Mouse (Mus musculus) layer of hippocampus, postnatal 10 days (tissue): ENCODE measurements at regions not wholly inside any gene's neighbourhood (a gene's known extent, or its start where the extent isn't known, plus 50 kb on each side); places are given as distances from the start of the nearest gene placed in this dataset.

Experiments
- DNase-seq, 2 experiments: peaks; one replicate each; pipeline ENCODE4 v3.0.0; 2021; ENCODE audit warnings: low spot score in 2 of 2

DNA sequence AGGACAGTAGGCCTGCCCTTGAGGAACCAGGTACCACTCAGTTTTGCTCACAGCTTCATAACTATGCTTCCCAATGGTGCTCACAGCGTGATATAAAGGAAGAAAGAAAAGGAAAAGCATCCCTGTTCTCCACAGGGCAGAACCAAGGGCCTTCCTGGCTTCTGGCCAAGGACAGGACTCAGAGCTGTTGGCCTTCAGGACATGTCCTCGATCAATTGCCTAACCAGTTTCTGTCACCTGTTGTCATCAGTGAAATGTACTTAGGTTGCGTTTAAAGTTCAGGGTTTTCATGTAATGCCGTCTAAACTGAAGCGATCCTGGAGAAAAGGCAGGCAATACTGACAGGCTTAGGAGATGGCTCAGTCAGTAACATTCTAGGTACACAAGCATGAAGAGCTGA, 232.9 kb downstream of the Csl start:
- DNase-seq, result no peak

DNA sequence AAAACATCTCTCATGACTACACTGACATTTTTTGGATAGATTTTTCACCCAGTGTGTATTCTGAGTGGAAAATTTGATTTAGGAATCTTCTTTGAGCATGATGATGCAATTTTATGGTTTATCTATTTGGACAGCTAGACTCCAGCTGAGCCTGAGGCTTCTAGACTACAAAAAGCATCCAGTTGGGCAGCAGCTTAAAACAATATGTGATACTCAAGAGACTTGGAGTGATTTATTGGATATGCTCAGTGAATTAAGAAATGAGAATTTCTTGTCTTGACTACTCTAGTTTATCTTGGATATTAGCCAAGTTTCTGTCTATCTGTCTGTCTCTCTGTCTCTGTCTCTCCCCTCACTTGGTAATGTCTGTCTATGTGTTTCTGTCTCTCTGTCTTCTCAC, 228.4 kb downstream of the Csl start:
- no peak for DNase-seq

DNA sequence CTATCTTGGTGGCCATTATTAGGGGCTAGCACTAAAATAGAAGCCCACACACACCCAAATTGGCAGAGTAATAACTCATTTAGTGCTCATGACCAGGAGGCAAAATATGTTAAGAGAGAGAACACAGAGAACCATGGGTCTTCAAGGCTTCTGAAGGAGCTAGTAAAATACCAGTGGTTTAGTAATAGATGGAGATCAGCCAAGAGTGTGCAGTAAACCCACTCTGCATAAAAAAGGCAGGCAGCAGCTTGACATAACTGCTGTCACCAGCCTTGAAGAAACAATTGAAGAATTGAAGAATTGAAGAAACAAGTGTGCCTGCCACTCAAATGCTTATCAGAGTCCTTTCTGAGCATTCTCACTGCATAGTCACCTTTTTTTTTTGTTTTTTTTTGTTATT, 227.9 kb downstream of the Csl start:
- no peak for DNase-seq

DNA sequence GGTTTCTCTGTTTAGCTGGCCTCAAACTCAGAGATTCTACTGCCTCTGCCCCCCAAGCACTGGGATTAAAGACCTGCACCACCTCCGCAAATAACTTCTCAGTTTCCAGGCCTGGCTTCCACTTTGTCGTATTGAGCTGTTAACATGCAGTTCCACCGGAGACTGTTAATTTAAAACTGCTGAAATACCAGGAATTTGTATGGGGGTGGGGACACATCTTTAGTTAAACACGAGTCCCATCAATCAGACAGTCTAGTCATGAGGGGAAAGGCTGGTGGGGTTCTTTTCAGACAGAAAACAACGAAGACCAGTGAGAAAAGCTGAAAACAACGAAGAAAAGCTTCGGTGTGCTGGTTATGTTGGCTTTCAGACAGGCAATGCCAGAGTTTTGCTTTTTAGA, 227.5 kb downstream of the Csl start:
- DNase-seq, result no peak

DNA sequence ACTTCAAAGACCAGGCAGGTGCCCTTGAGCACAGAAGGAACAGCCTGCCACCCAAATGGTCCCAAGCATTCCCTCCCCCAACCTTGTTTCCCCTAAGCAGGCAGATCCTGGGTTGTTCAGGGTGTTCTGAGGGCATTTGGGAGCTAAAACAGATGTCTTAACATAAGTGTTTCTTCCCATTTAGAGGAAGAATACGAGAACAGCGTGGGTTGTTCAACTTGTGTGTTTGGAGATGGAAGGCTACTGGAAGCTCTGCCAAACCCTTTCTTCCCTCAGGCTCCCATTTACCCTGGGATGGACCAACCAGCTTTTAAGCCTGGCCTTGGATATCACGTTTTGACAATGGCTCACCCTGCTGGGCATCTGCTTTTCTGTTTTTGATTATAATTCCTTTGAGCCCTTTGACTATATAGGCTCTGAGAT, 226.8 kb downstream of the Csl start:
- DNase-seq, result no peak

DNA sequence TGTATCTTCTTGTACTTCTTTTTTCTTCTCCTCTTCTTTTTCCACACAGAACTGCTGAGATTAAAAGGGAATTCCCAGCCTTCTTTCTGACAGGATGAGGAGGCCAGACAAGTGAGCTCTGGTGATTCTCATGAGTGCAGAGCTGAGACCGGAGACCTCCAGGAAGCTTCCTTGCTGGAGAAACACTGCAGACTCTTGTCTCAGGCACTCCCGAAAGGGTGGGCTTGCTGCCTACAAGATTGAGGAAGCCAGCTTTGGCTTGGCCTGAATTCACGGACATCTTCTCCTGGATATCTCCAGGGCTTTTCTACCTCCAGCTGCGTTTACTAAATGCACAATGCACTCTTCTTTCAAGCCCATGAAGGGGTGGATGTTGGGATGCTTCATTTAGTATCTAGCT, 226.0 kb downstream of the Csl start:
- DNase-seq, result no peak

DNA sequence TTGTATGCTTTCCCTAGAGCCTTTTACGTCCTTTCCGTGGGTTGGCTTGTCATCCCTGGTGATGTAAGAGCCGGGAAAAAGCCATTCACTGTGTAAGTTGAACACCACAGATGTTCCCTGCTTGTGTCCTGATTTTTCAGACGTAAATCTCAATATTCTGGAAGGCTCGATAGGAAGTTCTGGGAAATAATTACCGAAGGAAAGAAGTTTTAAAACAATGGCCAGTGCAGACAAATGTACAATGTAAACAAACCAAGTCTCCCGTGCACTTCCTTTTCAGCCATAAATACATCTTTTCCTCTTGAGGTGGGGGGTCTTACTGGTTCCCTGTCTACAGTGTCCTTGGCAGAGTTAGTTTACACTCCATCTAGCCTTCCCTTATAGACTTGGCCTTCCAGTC, 225.2 kb downstream of the Csl start:
- no peak for DNase-seq

DNA sequence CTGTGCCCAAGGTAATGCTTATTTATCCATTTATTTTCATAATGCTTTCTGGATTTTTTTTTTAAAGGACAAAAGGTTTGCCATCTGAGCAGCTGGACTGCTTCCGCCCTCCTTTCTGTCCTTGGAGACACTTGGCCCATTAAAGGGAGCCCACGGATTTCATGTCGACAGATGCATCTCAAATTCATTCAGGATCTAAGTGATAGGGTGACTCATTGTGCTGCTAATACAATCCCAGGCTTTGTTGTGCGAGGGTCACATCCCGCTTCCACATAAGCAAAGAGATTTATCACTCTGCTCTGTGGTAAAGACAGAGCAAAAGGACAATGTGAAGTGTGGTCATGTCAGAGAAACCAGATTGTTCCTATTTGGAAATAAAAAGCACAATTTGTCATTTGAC, 220.8 kb downstream of the Csl start:
- no peak for DNase-seq

DNA sequence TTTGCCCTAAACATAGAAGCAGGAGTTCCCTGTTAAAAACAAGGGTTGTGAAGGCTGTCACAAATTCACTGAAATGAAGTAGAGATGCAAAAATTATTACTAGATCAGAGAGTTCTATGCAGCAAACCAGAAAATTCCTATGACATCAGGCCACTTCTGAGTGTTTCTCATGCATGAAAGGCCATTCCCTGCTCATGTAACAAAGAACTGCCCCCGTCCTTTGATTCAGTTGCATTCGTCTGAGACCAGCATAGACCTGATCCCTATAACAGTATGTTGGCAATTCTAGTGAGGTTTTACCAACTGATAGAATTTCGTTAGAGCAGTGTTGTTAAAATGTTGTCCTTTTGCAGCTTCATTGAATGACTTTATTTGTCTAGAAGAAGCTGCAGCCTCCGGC, 207.1 kb downstream of the Csl start:
- no peak for DNase-seq

DNA sequence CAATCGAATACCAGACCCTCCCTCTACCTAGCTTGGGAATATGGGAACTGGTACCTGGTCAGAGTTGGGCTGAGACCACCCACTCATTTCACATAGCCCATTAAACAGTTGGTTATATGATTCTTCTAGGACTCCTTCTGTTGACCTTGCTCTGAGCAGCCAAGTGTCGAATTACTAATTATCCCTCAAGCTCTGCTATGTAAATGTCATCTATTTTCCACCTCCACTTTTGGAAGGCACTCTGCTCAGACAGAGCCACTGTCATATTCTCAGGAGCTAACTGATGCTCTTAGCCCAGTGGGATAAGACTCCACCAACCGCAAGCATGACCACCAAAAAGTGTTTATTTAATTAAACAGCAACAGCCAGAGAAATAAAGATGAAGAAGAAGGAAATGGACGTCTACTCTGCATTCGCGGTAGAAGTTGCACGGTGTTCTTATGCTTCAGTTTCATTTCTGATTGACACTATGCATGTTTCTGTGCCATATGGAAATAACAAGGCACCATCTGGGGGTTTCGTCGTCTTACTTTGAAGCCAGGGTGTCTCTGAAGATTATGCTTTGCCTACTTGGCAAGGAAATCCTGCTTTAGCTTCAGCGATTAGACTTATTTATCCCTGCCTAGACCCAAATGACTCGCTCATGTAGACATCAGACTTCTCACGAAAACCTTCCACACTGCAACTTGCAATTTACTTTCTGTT, 206.5 kb downstream of the Csl start:
- no peak for DNase-seq

DNA sequence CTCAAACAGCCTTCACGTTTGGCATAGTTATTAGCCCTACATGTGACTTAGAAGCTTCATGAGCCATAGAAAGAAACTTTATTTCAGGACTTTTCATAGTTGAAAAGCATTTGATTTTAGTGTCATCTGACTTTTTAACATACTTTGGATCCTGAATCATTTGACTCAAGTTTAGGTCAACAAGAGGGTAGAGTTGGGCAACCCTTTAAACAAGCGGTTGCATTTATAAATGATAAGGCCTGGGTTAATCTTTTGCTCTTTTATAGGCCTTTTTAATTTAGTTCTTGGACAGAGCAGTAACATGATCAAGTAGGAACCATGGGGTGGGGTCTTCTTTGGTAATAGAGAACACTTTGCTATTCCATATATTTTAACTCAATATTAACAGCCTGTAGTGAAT, 204.4 kb downstream of the Csl start:
- DNase-seq, result no peak

DNA sequence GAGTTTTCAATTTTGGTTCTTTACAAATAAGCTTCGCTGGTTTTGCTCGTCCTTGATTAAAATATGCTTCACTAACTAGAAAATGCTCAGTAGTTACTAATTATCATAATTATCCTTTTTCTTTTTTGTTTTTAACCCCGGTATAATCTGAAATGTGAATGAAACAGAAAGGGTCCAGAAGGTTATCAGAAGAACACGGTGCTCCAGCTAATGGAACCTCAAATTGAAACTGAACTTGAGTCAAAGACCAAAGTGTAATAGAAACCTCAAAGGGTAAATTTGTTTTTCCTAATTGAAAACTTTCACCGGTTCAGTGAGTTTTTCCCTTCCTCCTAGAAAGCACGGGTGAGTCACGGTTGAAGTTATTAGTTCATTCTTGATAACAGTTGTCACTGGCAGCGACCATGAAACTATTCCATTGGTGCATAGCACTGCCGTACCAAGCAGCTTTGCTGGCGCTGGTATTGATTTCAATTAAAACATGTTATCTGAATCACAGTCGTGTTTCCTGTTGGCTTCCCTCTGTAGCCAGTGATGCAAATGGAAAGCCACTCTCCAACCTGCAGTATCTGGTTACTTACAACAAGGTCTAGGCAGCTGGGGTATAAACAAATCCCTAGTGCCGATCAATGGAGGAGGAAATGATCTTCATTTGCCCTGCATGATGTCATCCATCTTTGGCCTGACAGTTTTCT, 203.7 kb downstream of the Csl start:
- no peak for DNase-seq

DNA sequence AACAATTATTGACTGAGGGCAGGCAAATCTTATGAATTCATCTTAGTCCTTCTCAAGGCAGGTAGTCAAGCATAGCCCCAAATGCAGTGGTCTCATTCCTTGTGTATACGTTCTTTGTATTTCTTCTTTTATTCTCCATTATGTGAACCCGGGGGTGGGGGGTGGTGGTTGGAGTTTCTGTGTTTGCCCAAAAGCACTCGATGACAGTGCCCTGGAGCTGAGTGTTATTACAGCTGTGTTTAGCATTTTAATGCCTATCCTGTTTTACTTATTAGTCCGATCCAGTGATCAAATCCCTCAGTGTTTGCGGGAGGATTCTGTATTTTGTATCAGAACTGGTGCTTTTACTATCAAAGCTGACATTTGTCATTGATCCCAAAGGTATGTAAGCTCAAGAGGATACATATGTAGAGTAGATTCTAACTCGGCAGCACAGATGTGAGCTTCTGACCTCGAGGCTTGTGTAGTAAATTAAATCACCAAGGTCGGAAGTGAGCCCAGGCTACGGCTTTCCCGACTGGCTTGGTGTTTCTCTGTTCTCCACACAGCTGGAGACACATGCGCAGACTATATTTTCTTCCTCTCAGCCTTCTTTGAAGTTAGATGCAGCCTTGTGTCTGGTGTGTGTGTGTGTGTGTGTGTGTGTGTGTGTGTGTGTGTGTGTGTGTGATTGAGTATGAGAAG, 203.0 kb downstream of the Csl start:
- DNase-seq, result no peak

DNA sequence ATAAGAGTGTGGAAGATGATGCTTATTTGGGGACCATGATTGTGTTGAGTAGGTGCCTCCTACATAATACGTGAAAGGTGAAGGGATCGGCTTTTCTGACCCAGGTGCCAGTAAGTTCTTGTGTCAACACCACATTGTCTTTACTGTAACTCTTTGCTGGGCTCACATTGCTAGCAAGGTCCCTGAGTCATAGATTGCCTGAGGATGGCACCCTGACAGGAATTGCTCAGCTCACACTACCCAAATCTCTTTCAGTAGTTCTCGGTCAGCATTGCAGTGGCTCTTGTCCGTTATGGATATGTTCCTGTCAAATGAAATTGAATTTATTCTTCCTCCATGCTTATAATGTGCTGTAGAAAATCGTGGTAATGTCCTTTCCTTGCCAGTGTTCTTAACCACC, 200.8 kb downstream of the Csl start:
- no peak for DNase-seq

DNA sequence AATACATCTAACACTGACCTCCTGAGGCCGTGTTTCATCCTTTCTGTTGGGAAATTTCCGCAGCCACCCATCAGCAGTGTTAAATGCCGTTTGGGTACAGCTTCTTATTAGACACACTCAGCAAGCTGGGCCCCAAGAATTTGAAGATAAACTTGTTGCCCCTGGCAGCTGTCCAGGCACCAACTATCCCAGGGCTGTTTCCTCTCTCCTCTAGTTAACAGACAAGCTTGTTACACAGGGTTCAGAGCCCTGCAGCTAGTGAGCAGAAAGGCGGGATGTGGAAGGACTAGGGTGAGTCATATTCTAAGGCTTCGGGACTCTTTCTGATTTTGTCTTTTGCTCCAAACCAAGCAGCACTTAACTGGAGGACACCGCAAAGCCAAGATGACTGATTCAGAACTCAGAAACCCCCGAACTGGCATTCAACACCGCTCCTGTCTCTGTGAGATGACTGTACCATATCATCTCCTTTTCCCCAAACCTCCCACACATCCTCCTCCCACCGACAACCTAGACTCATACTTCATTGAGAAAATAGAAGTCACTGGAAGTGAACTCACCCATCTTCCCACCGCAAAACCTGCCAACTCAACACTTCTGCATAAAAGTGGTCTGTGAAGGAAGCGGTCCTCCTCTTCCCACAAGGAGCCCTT, 198.2 kb downstream of the Csl start:
- no peak for DNase-seq

DNA sequence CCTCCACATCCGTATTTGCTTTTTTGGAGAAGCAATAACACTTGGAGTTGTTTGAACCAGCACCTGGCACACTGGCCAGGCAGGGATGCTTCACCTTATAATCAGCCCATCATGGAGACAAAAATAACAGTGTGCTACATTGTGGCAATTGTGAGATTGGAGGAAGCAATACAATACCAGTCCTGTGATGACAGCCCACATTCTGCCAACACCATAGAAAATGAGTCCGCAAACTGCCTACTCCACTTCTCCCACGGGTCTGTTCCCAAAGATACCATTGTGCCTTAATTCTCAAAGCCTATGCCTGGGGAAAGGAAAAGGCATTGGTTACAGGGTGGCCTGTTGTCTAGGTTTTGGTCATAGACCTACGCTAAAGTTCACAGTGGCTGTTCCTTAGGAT, 194.9 kb downstream of the Csl start:
- DNase-seq, result no peak

DNA sequence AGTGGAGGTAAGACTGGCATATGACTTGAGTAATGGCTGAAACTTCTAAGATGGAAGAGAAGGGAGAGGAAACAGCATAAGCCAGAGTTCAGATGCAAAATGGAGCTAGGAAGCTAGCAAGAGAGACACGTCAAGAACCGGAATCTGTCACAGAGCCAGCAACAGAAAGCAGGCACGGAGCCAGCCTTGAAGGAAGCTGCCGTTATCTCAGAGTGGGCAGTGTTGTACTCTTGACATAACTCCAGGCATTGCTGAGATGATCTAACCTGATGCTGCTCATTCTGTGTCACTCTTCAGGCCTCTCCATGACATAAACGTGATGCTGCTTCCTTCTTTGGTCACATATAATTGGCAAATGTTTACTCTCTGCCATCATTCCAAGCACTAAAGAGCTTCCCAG, 191.0 kb downstream of the Csl start:
- no peak for DNase-seq

DNA sequence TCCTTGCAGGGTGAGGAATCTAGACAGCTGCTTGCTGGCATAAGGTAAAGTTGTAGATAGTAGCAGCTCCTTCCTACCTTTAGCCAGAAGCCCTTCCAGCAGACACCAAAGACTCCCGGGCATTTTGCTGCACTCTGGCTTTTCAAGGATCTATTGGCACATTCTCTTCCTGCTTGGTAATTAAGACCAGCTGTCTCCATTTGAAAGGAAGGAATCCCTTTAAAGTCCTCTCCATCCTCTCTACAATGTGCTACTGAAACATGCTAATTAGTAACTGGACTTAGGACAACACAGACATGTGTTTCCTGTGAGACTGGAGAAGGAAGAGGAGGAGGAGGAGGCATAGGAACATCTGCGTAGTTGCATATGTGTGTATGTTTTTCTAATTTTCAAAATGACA, 189.3 kb downstream of the Csl start:
- no peak for DNase-seq

DNA sequence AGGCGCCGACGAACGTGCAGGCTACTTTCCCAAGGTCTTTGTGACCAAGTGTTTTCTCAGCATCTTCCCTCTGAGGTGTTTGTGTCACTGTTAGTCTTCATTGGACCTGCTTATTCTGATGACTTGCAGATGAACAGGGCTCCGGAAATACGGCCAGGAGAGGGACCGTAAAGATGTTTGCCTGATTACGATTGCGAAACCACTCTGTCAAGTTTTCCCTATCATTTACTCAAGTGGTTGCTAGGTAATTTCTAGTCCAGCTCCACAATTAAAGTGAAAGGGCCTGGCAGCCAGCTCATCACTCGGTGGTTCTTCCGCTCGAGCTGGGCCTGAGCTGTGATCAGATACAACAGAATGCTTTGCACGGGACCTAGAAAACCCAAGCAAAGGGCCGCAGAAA, 185.5 kb downstream of the Csl start:
- DNase-seq, result no peak

DNA sequence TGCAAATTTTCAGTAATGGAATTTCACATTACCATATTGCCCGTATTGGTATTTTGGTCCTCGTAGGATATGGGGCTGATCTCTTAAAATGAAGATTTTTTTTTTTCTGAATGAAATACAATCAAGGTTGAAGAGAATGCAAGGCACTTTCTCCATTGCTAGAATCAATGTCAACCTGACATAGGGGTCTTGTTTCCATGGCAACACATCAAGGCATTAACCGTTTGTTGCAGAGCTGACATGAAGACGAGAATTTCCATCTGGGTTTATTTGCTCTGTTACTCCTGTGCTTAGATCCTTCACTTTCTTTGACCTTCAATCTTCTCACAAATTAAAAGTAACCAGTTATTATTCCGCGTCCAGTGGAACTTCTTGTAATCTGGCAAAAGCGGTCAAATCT, 184.2 kb downstream of the Csl start:
- DNase-seq, result no peak

DNA sequence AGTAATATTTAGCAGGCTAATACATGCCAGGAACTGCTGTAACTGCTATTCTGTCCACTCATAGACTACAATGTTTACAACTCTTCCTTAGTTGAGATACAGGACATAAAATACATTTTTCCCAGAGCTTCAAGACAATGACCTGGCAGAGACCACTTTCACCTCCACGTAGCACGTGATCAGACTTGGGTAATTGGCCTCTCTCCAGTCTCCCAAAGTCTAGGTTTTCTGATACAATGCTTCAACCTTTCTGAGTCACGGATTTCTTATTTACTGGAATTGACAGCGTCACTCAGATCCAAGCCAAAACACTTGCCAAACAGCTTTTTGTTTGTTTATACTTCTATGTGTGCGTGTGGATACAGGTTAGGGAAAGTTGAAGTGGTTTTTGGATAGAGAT, 183.2 kb downstream of the Csl start:
- DNase-seq, result no peak

DNA sequence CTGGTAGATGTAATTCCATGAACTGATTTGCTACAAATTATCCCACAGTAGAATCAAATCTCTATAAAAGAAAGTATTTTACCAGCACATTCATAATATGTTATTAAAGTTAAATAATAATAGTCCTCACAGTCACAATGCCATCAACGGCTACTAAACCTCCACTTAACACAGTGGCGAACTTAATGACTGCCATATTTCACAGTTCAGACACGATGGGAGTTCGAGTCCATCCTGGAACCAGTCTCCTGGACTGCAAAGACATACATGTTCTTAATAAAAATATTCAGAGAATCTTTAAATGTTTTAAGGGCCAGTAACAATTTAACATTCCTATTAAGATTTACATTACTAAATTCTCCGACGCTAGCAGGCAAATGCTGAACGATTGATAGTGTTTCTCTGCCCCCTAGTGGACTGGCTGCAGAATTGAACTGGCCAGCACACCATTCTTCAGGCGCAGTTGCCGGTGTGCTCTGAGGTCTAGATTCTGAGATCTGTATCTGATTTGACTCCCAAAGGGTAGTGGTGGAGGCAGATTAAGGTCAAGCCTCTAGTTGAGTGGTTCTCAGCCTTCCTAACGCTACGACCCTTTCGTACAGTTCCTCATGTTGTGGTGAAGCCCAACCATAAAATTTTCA, 182.3 kb downstream of the Csl start:
- peak; percentile 51 to 65 for DNase-seq
